Comparison of ENCODE assay signal across 8 mouse cellular contexts in genomic region chr7:141948906-141949798, GRCm38 (mm10). TPM values are rescaled to one million over a fixed set of nuclear protein-coding genes. Genes with fewer than 3 reads are reported as not detected.
DNase-seq lines count a peak whose midpoint lies in the region; ATAC-seq and TF ChIP-seq lines count a peak whose summit lies in the region.

Gene Brsk2 (plus strand): TSS chr7:141949751.

- H3K36me3 ChIP-seq in forebrain, embryonic 12.5 days (replicated peaks): peaks cover 14% of the 10 kb centered on the region
- no peaks in the 10 kb centered on the region for H3K36me3 ChIP-seq in heart, embryonic 15.5 days
- no peaks in the 10 kb centered on the region for H3K36me3 ChIP-seq in liver, adult 2 months (ENCODE audit: control insufficient read depth, insufficient read depth, low read length)
- no peaks in the 10 kb centered on the region for H3K36me3 ChIP-seq in splenic B cell, adult 2 months (ENCODE audit: control insufficient read depth, insufficient read depth, low read length, poor library complexity, severe bottlenecking)

- WGBS in forebrain, embryonic 12.5 days: 1% methylated on average over 54 of the region's 55 CpGs
- 2% methylated on average over 55 of the region's 55 CpGs for WGBS in heart, embryonic 15.5 days
- WGBS in liver, adult 2 months: 3% methylated on average over 55 of the region's 55 CpGs

- TF ChIP-seq CTCF in liver, adult 2 months (IDR thresholded peaks at IDR 0.05; ENCODE audit: low read depth, low read length): no peak

- no peak for TF ChIP-seq POLR2A in liver, adult 2 months (IDR thresholded peaks at IDR 0.05; ENCODE audit: extremely low read depth, insufficient read depth, low read length)

- peak; percentile 91 for DNase-seq in CD4-positive, CD25-positive, alpha-beta regulatory T cell, adult 2 months (ENCODE audit: low read depth, low spot score)
- peak; percentile 58 for DNase-seq in c-Kit-positive CD71-positive TER-119-negative erythroid progenitor cells, embryonic 14.5 days (ENCODE audit: low read depth)
- peak; percentile 97 for DNase-seq in kidney, postnatal 10 days
- DNase-seq in liver, adult 2 months (ENCODE audit: extremely low read depth, low read depth, low spot score): peak; percentile 74
- peak; percentile 64 to 78 for DNase-seq in natural killer cell, adult 2 months (ENCODE audit: low spot score in 2 of 2)
- DNase-seq in splenic B cell, adult 2 months (ENCODE audit: low read depth, low spot score): peak; percentile 76

- H3K79me2 ChIP-seq in liver, adult 2 months (ENCODE audit: control insufficient read depth, insufficient read depth, low read length): no peaks in the 10 kb centered on the region

- peaks cover 16% of the 10 kb centered on the region for H3K27me3 ChIP-seq in forebrain, embryonic 12.5 days
- H3K27me3 ChIP-seq in heart, embryonic 15.5 days: peaks cover 94% of the 10 kb centered on the region
- peaks cover 30% of the 10 kb centered on the region for H3K27me3 ChIP-seq in liver, adult 2 months (ENCODE audit: control insufficient read depth, insufficient read depth, low read length)
- H3K27me3 ChIP-seq in splenic B cell, adult 2 months (ENCODE audit: control insufficient read depth, insufficient read depth, low read length, poor library complexity, severe bottlenecking): no peaks in the 10 kb centered on the region

- peak within 1 kb of the TSS; percentile 98 for H3K27ac ChIP-seq in forebrain, embryonic 12.5 days
- H3K27ac ChIP-seq in heart, embryonic 15.5 days: no peak within 1 kb of the TSS
- H3K27ac ChIP-seq in liver, adult 2 months (replicated peaks; ENCODE audit: insufficient read depth, low read depth, low read length): no peak within 1 kb of the TSS

- no peaks in the 10 kb centered on the region for H3K9me3 ChIP-seq in forebrain, embryonic 12.5 days
- 0 out of 2 replicates have a peak, but pooled peaks cover 3% of the 10 kb centered on the region for H3K9me3 ChIP-seq in heart, embryonic 15.5 days (replicated peaks)

- peak within 1 kb of the TSS; percentile 89 for H3K4me2 ChIP-seq in forebrain, embryonic 12.5 days
- H3K4me2 ChIP-seq in heart, embryonic 15.5 days: peak within 1 kb of the TSS; percentile 94

- peak within 1 kb of the TSS; percentile 100 for H3K9ac ChIP-seq in forebrain, embryonic 12.5 days
- H3K9ac ChIP-seq in heart, embryonic 15.5 days: peak within 1 kb of the TSS; percentile 41
- 0 out of 2 replicates have a peak within 1 kb of the TSS, but pooled peaks have one; percentile 27 for H3K9ac ChIP-seq in liver, adult 2 months (ENCODE audit: low read depth, low read length)

- H3K4me3 ChIP-seq in forebrain, embryonic 12.5 days (replicated peaks): peak within 1 kb of the TSS; percentile 97
- peak within 1 kb of the TSS; percentile 51 for H3K4me3 ChIP-seq in heart, embryonic 15.5 days
- H3K4me3 ChIP-seq in liver, adult 2 months (ENCODE audit: insufficient read depth, low read depth, low read length): peak within 1 kb of the TSS; percentile 37; the same call in 1 of the 2 replicates

- peak; percentile 94 for ATAC-seq in forebrain, embryonic 12.5 days (ENCODE audit: low FRiP score)
- ATAC-seq in heart, embryonic 15.5 days (replicated peaks; ENCODE audit: insufficient number of reproducible peaks, insufficient read depth, low FRiP score, low read depth): peak; percentile 90

- H3K4me1 ChIP-seq in forebrain, embryonic 12.5 days: peaks cover 57% of the 10 kb centered on the region
- H3K4me1 ChIP-seq in heart, embryonic 15.5 days (replicated peaks): peaks cover 14% of the 10 kb centered on the region
- no peaks in the 10 kb centered on the region for H3K4me1 ChIP-seq in liver, adult 2 months (ENCODE audit: control insufficient read depth, insufficient read depth, low read length)

RNA-seq across cellular contexts. Expression of gene Brsk2, which starts in this region (rescaled TPM):
- 19.8 and 20.2 TPM in 2 replicates for polyA plus RNA-seq in forebrain, embryonic 12.5 days (2016; fragmentation: Nextera tagmentation; extraction: Ambion mirVana)
- 0.43 and 0.56 TPM in 2 replicates for polyA plus RNA-seq in heart, embryonic 15.5 days (2015; fragmentation: Nextera tagmentation; extraction: Ambion mirVana)
- total RNA-seq in liver, adult 2 months (2014; rRNA removed): 0.07 and 0.09 TPM in 2 replicates
- not detected in 2 replicates for polyA plus RNA-seq in liver, adult 2 months (2012; rRNA removed)

Comparison
In these comparisons a context has a peak if more than half of its experiments do, and no peak if none do; other contexts are left out.
1. RNA of gene Brsk2 (polyA plus RNA-seq): 19.8 to 20.2 TPM in forebrain, embryonic 12.5 days; 0.43 to 0.56 TPM in heart, embryonic 15.5 days and not detected in liver, adult 2 months; every median in the first group is over 10 times any median in the second.
2. Peak in ATAC-seq, H3K4me3 ChIP-seq, H3K9ac ChIP-seq and H3K4me2 ChIP-seq in heart, embryonic 15.5 days; RNA of the gene not detected or under 1 TPM.
3. Peak in DNase-seq, H3K4me3 ChIP-seq and H3K9ac ChIP-seq in liver, adult 2 months; RNA of the gene not detected or under 1 TPM.
4. H3K4me3 ChIP-seq: peak in every context shown above with its lines; median percentile 97 in forebrain, embryonic 12.5 days; 51 in heart, embryonic 15.5 days; 37 in liver, adult 2 months.
5. H3K9ac ChIP-seq: peak in every context shown above with its lines; median percentile 100 in forebrain, embryonic 12.5 days; 41 in heart, embryonic 15.5 days; 27 in liver, adult 2 months.
6. Peak in every context shown above with its lines, with median percentiles within 50 percentile points of each other: DNase-seq.